Mouse (Mus musculus): ENCODE results near the gene Plb1. TPM values are rescaled to one million over a fixed set of nuclear protein-coding genes. Genes with fewer than 3 reads are reported as not detected.

Plb1 gene
- total and polyA plus RNA-seq, 3 experiments, result 0.51 to 2.3 (median 0.66) TPM

DNA sequence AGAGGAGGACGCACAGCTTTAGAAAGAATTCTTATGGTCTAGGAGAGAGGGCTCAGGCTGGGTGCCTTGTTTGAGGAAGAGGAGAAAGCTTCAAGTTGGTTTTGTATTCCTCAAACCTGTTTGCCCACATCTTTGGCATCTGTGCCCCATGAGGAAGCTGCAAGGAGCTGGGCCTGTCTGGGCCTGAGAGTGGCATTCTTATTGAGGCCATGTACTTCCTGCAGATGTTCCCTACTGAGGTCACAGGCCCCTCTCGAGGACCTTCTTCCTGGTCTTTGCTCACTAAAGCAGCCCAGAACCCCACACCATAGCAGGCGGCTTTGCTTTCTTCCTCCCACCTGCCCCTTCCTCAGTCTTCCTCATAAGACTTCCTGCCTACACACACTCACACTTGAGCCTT lies 33.4 kb upstream of the Plb1 start:
- dilution Hi-C loops (cut with MboI; ENCODE audit: extremely low pct_ligation_motif_present, extremely low pct_unique_long_range_greater_than_20kb, low sequenced_read_pairs), result no loop called here
- Histone ChIP-seq H3K9ac (ENCODE audit: insufficient read depth, low read depth) (no peak overlapping the region), H3K4me2 (ENCODE audit: insufficient read depth, low read depth, poor library complexity, severe bottlenecking) (no peak overlapping the region), H3K36me3 (replicated peaks in 1 of 2; ENCODE audit: control insufficient read depth in 1 of 2, insufficient read depth in 1 of 2, low read length in 1 of 2) (no peaks in the 10 kb centered on the region), H3K4me1 (ENCODE audit: control insufficient read depth in 1 of 2, insufficient read depth in 2 of 2) (peaks cover 4 to 35% of the 10 kb centered on the region in 2 experiments; a peak in 2 of 4 replicates), H3K27ac (ENCODE audit: insufficient read depth, low read depth) (no peak overlapping the region), H3K79me2 (replicated peaks; ENCODE audit: control insufficient read depth, extremely low read depth, insufficient read depth, poor library complexity, severe bottlenecking) (no peaks in the 10 kb centered on the region), H3K9me3 (replicated peaks; ENCODE audit: low read length) (no peaks in the 10 kb centered on the region), H3K27me3 (replicated peaks) (no peaks in the 10 kb centered on the region), H3K4me3 (replicated peaks in 1 of 3; ENCODE audit: low read depth in 2 of 3, low read length in 2 of 3, poor library complexity in 1 of 3) (no peak overlapping the region)
- in situ Hi-C loops (cut with MboI; ENCODE audit: low pct_ligation_motif_present, low pct_unique_long_range_greater_than_20kb, low sequenced_read_pairs), result loop anchor here (10.0 kb wide), 2 partner anchors 604 to 634 kb away; partner anchors contain the start of gene Mrpl33
- TF ChIP-seq ELF1 (IDR thresholded peaks at IDR 0.05; ENCODE audit: low read depth, low read length) (0 out of 2 replicates have a peak, but pooled peaks have one; percentile 22), CHD2 (IDR thresholded peaks at IDR 0.05; ENCODE audit: low read length) (no peak)
- no peak for DNase-seq (ENCODE audit: extremely low read depth)

DNA sequence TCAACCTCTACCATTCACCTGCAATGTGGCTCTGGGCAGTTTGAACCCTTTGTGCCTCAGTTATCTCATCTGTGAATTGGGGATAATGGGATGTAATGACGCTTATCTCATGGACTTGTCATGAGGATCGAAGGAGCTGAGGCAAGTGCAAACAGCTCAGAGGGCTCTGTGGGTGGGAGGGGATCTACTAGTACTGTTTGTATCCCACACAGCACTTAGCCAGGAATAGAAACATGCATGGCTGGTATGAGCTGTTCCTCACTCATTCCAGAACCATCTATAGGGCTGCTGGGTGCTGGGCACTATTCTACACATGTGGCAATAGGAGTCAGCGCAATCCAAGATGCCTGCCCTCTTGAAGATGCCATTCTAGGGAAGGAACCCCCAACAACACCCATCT lies 32.9 kb upstream of the Plb1 start:
- dilution Hi-C loops (cut with MboI; ENCODE audit: extremely low pct_ligation_motif_present, extremely low pct_unique_long_range_greater_than_20kb, low sequenced_read_pairs), result no loop called here
- no peaks in the 10 kb centered on the region for H3K9me3 ChIP-seq (replicated peaks; ENCODE audit: low read length)
- H3K4me1 ChIP-seq (ENCODE audit: control insufficient read depth in 1 of 2, insufficient read depth in 2 of 2), result peaks cover 4 to 30% of the 10 kb centered on the region in 2 experiments; a peak in 2 of 4 replicates
- no peaks in the 10 kb centered on the region for H3K79me2 ChIP-seq (replicated peaks; ENCODE audit: control insufficient read depth, extremely low read depth, insufficient read depth, poor library complexity, severe bottlenecking)
- no peaks in the 10 kb centered on the region for H3K36me3 ChIP-seq (replicated peaks in 1 of 2; ENCODE audit: control insufficient read depth in 1 of 2, insufficient read depth in 1 of 2, low read length in 1 of 2)
- H3K27ac ChIP-seq (ENCODE audit: insufficient read depth, low read depth), result no peak overlapping the region
- no peak overlapping the region for H3K4me2 ChIP-seq (ENCODE audit: insufficient read depth, low read depth, poor library complexity, severe bottlenecking)
- in situ Hi-C loops (cut with MboI; ENCODE audit: low pct_ligation_motif_present, low pct_unique_long_range_greater_than_20kb, low sequenced_read_pairs), result loop anchor here (10.0 kb wide), 2 partner anchors 605 to 635 kb away; partner anchors contain the start of gene Mrpl33
- TF ChIP-seq HCFC1 (IDR thresholded peaks at IDR 0.05; ENCODE audit: low read depth, low read length) (no peak), USF2 (conservative IDR thresholded peaks at IDR 0.05; ENCODE audit: low read depth, low read length) (no peak), TCF12 (IDR thresholded peaks at IDR 0.05; ENCODE audit: low read depth, low read length) (no peak)
- H3K9ac ChIP-seq (ENCODE audit: insufficient read depth, low read depth), result no peak overlapping the region
- DNase-seq (ENCODE audit: extremely low read depth), result no peak
- no peak overlapping the region for H3K4me3 ChIP-seq (replicated peaks in 1 of 3; ENCODE audit: low read depth in 2 of 3, low read length in 2 of 3, poor library complexity in 1 of 3)
- no peaks in the 10 kb centered on the region for H3K27me3 ChIP-seq (replicated peaks)

DNA sequence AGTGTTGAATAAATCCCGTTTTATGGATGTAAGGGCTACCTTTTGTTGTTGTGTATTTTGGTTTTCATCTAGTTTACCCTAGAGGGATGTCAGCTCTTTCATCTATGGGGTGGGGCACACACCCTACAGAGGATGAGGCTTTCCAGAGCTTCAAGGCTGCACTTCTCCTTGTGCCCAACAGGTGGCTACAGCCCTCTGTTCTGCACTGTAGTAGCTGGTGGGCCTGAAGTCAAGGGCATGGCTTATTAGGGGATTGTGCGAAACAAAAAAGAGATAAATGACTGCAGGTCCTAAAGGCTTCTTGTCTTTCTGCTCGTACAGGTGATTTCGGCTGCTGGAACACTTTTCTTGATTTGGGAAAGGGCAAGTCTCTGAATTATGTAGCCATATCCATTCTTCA lies 27.9 kb upstream of the Plb1 start:
- H3K4me3 ChIP-seq (replicated peaks in 1 of 3; ENCODE audit: low read depth in 2 of 3, low read length in 2 of 3, poor library complexity in 1 of 3), result no peak overlapping the region
- H3K9ac ChIP-seq (ENCODE audit: insufficient read depth, low read depth), result no peak overlapping the region
- no peaks in the 10 kb centered on the region for H3K79me2 ChIP-seq (replicated peaks; ENCODE audit: control insufficient read depth, extremely low read depth, insufficient read depth, poor library complexity, severe bottlenecking)
- in situ Hi-C loops (cut with MboI; ENCODE audit: low pct_ligation_motif_present, low pct_unique_long_range_greater_than_20kb, low sequenced_read_pairs), result no loop called here
- H3K4me2 ChIP-seq (ENCODE audit: insufficient read depth, low read depth, poor library complexity, severe bottlenecking), result no peak overlapping the region
- peaks cover 2 to 3% of the 10 kb centered on the region in 2 experiments; a peak in 1 of 4 replicates for H3K4me1 ChIP-seq (ENCODE audit: control insufficient read depth in 1 of 2, insufficient read depth in 2 of 2)
- no peaks in the 10 kb centered on the region for H3K36me3 ChIP-seq (replicated peaks in 1 of 2; ENCODE audit: control insufficient read depth in 1 of 2, insufficient read depth in 1 of 2, low read length in 1 of 2)
- DNase-seq (ENCODE audit: extremely low read depth), result peak; percentile 23
- TF ChIP-seq SMC3 (IDR thresholded peaks at IDR 0.05; ENCODE audit: low read depth, low read length) (peak; percentile 60), KAT2A (IDR thresholded peaks at IDR 0.05; ENCODE audit: insufficient replicate concordance, low read length) (no peak), USF1 (IDR thresholded peaks at IDR 0.05; ENCODE audit: low read depth, low read length) (no peak), RAD21 (IDR thresholded peaks at IDR 0.05; ENCODE audit: low read depth, low read length) (peak; percentile 46), CHD1 (IDR thresholded peaks at IDR 0.05; ENCODE audit: low read depth, low read length) (no peak), RCOR1 (conservative IDR thresholded peaks at IDR 0.05; ENCODE audit: low read depth, low read length) (no peak), USF2 (conservative IDR thresholded peaks at IDR 0.05; ENCODE audit: low read depth, low read length) (no peak), CTCF (conservative IDR thresholded peaks at IDR 0.05 in 1 of 2, IDR thresholded peaks at IDR 0.05 in 1 of 2; ENCODE audit: low read depth in 2 of 2, low read length in 2 of 2) (peak; percentile 67 to 70), IRF4 (IDR thresholded peaks at IDR 0.05; ENCODE audit: low read depth, low read length) (no peak), JUND (conservative IDR thresholded peaks at IDR 0.05; ENCODE audit: low read depth, low read length) (no peak), UBTF (IDR thresholded peaks at IDR 0.05; ENCODE audit: low read depth, low read length) (no peak)
- no peaks in the 10 kb centered on the region for H3K9me3 ChIP-seq (replicated peaks; ENCODE audit: low read length)
- dilution Hi-C loops (cut with MboI; ENCODE audit: extremely low pct_ligation_motif_present, extremely low pct_unique_long_range_greater_than_20kb, low sequenced_read_pairs), result no loop called here
- H3K27ac ChIP-seq (ENCODE audit: insufficient read depth, low read depth), result no peak overlapping the region
- no peaks in the 10 kb centered on the region for H3K27me3 ChIP-seq (replicated peaks)
